Mouse (Mus musculus): ENCODE measurements around the gene Cmip.
A peak's percentile ranks its signal among the peaks of the same experiment; 100 is the strongest.
"Not testable (repeated sequence)": the region's sequence is repeated elsewhere in the genome, so short reads cannot be mapped to it uniquely, and the experiment has no call there.

The Cmip gene

DNA sequence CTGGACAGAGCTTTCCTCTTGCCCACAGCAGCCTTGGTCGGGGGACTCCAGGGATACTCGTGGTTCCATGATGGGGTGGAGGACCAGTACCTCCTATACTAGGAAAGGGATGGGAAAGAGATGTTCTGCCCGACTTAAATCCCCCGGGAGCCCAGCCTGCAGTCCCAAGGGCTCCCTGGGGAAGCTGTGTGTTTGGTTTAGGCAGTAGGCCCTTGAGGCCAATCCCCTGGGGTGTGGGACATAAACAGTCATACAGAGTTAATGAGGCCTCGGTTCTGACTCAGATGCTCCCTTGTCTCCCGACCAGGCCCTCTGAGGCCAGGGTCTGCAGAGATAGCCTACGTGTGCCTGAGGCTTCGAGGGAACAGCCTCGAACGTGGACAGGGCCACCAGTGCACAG, 130.8 kb downstream of the Cmip start:
- no peak for DNase-seq

DNA sequence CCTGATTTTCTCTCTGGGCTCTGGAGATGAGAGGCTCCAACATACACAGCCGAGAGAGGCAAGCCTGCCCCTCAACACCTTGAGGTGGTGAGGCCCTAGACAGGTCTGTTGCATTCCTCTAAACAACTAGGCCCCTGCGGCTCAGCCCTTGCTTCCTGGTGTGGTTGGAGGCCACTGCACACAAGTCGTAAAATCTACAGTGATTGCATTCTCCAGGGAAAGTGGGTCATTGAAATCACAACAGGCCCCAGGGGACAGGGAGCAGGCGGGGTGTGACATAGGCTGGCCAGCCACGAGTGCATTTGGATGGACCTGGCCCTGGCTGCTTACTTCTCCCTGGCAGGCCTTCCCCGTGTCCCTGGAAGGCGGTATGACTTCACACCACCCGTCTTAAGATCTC, 131.5 kb downstream of the Cmip start:
- DNase-seq = no peak

DNA sequence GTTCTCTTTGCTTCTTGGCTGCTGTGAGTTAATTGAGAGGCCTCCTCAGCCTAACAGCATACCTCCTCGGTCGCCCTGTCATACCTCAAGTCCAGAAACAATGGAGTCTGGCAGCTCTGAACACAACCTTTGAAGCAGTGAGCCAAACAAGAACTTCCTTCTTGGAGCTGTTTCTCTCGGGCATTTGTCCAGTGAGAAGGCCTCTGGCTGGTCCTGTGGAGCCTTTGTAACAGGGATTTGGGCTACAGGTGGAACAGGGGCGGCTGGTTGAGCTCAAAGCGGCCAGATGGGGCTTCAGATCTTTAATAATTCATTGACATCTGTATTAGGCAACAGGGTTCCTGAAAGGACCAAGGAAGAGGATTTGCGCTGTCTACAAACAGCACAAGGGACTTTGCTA, 137.0 kb downstream of the Cmip start:
- DNase-seq = no peak

DNA sequence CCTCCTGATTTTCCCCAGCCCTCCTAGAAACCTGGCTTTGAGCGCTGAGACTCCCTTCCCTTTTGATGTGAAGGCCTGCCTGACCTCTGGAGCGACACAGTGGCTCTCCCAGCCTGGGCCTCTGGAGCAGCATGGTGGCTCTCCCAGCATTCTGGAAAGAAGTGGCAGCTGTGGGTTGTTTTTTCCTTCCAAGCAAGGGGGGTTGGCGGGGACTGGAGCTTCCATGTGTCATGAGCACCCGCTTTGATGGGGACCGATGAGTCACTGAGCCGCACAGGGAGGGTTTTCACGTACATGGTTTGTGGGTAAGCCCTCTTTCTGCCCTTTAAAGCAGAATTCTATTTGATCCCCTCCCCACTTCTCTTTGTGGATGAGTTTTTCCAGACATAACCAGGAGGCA, 138.2 kb downstream of the Cmip start:
- DNase-seq = no peak

DNA sequence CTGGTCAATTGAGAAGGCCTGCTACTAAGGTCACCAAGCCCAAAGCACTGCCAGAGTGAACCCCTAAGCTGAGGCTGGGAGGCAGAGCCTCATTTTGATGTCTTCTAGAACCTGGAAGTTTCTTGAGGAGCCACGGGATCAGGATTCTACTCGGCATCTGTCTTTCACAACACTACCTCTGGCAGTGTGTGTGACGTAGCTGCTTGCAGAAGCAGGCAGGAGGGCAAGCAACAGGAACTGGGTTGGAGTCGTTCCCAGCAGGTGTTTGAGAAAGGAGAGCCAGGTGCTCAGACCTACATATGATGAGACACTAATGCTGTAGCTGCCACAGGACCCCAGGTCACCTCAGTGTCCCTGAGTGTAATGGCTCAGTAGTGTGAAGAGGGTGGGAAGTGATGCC, 140.0 kb downstream of the Cmip start:
- no peak for DNase-seq

DNA sequence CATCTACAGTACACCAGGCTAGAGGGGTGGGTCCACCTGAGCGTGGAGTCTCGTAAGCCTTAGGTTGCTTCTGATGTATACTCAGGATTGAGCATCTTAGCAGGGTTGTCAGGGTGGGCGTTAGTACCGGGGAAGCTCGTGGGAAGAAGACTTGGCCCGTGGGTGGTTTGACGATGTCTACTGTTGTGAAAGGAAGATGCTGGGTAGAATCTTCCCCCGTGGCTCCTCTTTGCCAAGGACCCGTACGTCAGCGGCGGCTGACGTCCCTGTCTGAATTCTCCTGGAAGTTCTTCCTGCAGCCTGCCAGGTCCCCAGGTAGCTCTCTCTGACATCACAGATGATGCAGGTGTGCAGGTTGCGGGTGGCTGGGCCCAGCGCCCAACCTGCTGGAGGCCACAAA, 140.9 kb downstream of the Cmip start:
- DNase-seq = no peak

DNA sequence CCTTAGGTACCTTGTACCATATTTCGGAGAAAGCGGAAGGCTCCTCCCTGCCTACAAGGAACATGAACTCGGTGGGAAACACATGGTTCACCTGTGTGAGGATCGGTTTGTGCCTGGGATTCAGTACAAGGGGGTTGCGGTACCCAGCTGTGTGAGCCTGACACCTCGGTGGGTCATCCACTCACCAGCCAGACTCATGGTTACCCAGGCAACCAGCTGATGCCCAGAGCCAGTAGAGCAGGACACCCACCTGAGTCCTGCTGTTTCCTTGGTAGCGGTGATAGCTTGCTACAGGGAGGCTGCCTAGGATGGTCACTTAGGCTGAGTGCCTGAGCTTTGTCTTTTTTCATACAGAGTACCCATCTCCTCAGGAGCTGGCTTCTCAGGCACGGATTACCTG, 142.4 kb downstream of the Cmip start:
- DNase-seq = no peak

DNA sequence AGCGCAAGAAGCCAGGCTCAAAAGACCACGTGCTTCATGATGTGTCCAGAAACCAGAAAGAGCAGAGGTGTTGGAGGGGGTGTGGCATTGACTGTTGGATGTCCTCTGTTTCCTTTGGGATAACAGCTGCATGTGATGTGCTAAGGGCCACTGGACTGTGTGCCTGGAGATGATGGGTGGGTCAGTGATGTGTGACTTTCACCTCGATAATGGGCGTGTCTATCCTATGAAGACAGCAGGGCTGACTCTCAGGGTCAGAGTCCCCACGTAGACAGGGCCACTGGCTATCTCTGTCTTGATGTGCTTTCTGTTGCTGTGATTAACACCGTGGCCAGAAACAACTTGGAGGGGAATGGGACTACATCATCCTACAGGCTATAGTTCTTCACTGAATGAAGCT, 144.0 kb downstream of the Cmip start:
- DNase-seq = no peak

DNA sequence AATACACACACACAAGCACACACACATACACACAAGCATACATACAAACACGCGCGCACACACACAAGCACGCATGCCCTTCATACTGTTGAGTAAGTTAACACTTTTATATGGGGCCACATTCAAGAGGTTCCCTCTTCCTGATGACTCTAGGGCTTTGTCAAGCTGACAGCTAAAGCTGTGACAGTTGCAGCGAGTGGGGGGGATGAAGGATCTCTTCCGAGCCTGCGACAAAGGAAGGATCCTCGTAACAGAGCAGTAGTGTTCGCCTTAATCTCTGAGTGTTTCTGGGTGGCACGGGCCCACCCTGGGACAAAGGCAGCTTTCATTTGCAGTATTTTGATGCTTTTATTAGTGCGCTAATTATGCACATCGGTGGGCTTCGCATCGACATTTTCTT, 145.0 kb downstream of the Cmip start:
- DNase-seq = no peak

DNA sequence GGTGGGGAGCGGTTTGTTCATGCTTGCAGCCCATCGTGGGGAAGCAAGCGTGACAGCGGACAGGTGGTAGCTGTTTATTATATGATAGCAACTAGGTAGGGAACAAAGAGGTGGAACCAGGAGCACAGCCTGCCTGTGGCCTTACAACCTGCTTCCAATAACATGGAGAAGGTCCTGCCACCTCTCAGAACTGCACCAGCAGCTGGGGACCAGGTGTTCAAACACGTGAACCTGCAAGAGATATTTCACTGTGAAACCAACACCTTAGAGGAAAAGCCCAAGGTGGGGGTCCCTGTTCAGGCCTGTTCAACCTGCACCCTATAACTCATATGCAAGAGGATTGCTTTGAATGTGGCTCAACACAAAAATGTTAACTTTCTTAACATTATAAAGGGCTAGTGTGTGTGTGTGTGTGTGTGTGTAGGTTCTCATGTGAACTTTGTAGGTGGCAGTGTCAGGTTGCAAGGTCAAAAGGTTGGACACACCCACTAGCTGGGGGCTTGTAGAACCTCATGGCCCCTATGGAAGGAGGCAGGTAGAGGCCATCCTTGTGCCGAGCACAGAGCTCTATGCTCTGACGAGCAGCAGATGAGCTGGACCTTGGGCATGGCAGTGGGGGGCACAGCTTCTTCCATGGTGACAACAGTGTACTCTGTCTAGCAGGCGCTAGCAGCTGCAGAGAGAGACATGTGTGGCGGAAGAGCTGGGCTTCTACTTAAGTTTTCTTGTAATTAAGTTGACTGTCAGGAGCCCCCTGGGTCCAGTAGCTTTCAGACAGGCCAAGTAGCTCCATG, 146.2 kb downstream of the Cmip start:
- DNase-seq = no peak

DNA sequence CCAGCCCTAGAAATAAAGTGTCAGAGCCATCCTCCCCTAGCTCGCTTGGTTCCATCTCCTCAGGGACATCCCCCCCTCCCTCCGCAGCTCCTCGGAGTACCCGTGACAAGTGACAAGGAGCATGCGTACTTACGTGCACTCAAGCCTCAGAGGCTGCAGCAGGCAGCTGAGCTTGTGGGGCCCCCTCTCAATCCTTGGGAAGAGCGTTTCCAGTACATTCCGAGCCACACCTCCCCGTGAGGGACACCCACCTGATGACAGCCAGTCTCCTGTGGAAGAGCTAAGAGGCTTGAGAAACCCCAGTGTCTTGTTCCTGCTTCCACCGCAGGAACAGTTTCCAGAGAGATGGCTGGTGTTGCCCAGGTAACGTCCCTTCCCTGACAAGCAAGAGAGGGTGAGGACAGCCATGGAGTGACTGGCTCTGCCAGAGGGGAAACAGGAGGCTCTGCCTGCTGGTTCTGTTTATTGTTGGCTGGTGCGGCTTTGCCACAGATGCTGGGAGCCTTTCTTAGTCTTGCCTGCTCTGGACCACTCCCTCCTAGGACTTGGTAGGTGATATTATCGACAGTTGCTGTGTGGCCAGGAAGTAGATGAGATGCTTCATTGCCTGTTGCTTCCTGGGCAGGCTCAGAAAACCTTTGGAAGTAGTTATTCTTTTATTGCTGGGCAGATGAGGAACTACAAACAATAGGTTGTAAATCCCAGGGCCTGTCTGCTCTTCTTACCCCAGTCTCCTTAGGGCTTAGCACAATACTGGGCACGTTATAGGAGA, 147.0 kb downstream of the Cmip start:
- DNase-seq = peak in 1 of 2 experiments; percentile 34

DNA sequence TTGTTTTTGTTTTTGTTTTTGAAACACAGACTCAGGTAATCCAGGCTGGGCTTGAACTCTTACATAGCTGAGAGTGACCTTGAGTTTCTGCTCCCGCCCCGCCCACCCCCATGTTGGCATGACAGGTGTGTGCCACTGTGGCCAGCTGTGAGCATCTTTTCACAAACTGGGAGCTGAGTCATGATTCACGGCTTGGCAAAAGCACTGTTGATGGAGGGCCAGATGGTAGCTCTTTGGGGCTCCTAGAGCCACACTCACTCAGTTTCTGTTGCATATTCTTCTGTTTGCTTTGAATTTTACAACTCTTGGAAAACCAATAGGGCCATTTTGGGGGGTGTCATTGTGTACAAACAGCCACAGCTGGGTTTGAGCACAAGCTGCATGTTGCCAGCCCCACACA, 149.2 kb downstream of the Cmip start:
- DNase-seq = no peak

DNA sequence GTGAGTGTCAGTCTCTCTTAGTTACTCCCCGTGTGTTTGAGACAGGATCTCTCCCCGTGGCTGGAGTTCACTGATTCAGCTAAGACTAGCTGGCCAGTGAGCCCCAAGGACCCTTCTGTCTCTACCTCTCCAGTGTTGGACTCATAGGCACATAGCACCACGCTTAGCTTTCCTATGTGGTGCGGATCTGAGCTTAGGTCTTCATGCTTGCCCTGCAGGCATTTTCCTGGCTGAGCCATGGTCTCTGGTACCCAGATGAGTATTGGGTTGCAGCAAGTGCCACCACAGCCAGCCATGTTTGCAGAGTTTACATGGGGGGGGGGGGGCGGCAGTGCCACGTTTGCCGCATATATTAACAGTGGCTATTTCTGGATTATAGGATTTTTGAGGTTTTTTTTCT, 151.8 kb downstream of the Cmip start:
- DNase-seq = no peak

DNA sequence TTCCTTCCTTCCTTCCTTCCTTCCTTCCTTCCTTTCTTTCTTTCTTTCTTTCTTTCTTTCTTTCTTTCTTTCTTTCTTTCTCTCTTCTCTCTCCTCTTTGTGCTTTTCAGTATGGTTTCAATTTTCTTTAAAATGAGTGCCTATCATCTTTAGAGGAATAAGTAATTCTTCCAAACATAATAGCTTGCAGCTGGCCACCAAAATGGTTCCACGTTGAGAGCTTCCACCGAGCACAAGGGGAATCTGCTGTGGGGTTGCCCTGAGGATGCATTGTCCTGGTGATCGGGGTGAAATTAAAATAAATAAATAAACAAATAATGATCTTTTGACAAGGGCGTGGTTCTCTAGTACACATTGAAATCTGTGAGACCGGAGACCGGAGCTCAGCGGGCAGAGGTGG, 152.2 kb downstream of the Cmip start:
- DNase-seq = no peak

DNA sequence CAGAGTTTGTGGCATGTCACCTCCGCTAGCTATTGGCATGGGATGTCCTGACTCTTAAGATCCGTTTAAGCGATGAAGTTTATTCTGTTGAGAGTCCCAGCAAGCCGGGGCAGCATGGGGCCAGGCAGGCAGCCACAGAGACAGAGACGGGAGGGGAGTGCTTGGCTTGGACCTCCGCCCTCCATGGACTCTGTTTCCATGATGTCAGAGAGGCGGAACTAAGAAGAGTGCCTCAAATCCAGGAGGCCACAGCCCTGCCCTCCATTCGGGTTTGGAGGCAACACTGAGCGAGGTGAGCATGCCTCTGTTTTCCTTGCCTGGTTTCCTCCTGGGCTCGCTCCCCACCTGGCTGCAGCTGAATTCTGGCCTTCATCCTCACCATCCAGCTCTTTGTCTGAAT, 153.5 kb downstream of the Cmip start:
- DNase-seq = peak; percentile 63 to 64

DNA sequence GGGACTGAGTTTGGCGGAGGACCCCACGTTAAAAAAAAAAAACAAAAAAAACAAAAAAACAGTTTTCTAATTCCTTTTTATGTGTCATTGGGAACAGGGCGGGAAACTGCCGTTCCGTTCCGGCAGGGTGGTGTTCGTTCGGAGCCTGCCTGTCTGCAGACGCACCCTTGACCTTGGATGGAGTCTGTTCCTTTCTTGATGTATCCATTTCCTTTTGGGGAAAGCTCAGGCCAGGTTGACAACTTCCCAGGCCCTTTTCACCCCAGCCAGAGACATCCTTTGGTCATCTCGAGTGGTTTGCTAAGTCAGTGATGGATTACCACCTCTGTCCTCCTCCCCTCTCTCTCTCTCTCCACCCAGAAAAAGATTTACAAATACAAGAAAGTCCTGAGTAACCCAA, 154.0 kb downstream of the Cmip start:
- DNase-seq = peak in 1 of 2 experiments; percentile 34

DNA sequence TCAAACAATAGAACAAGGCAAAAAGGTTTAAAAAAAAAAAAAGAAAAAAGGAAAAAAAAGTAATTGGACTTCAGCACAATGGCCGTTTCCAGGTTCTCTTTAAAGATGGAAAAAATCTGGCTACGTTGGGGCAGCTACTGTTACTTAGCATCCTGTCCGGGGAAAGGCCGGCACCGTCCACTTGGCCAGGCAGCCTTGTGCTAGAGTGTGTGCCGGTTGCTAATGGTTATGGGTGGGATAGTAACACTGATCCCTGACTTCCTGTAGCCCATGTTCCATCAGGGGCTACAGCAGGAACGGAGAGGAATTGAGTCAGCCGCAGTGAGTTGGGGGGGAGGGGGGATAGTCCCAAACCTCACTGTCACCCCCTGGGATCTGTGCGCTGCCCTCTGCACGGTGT, 155.4 kb downstream of the Cmip start:
- no peak for DNase-seq

DNA sequence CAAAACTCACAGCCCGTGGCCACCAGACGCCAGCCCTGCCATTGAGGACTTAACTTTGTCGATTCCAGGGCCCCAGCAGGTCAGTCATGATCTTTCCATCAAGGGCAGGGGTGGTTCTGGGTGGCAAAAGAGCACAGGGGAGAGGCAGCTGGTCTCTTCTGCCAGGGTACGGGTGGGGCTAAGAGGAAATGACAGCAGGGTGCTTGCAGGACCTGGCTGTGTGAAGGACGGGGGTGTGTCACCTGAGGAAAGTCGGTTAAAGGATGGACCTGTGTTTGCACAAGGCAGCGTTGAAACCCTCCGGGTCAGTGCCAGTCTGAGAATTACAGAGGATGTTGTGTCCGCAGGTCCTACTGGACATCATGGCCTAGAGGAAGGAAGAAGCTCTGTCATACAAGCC, 161.0 kb downstream of the Cmip start:
- DNase-seq = peak in 1 of 2 experiments; percentile 61

DNA sequence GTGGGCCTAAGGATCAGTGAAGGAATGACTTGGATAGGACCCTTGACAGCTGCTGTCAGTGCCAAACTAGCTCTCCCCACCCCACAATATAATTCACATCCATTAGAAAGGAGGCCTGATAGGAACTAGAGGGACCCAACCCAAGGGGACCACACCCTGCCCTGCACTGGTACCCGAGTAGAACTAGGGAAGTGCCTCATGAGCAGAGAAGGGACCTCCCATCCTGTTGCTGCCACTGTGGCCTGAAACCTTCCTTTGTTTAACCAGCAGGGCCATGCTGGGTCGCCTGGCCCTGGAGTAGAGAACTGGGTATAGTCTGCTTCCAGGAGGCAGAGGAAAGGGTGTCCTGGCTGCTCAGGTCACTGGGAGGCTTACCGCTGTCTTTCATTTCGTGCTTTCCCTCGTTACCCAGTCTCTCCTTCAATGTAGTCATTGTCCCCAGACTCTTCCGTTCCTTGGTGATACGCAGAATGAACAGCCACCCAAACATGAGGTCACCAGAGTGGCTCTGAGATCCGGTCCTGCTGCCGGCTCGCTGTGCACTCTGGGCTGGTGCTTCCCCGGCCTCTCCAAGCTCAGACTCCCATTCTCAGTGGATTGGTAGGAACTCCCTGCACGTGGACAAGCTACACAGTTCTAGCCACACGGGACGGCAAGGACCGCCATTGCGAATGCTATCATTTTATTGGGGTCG, 164.1 kb downstream of the Cmip start:
- peak; percentile 70 to 78 for DNase-seq

DNA sequence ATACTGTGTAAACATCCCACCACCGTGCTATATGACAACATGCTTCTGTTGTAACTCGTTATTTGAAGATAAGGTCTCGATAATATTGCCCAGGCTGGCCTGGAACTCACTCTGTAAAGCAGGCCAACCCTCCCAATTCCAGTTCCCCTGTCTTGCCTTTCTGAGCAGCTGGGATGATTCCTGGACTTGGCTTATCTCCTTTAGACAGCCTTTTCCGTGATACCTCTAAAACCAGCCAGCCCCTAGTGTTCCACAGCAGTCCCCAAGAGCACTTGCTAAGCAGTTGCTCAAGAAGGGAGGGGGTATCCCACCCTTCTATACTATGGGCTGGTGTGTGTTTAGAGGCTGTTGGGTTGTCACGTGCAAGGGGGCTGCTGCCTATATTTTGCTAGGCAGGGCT, 165.0 kb downstream of the Cmip start:
- DNase-seq = peak in 1 of 2 experiments; percentile 24

DNA sequence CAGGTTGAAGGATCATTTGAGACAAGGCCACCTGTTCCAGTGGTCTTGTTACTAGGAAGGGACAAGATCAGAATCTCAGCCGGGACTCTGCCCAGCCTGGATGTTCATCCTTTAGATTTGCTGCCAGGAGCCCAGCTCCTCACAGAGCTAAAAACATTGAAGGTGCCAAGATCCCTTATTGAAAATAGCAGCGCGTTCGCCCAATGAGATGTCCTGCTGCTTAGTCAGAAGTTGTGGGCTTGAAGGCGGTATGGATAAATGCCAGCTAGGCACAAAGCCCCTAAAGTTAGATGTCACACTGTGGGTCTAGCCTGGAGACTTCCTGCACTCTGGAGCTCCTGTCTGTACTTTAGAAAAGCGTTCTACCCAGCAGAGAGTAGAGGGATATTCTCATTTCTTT, 165.5 kb downstream of the Cmip start:
- no peak for DNase-seq

DNA sequence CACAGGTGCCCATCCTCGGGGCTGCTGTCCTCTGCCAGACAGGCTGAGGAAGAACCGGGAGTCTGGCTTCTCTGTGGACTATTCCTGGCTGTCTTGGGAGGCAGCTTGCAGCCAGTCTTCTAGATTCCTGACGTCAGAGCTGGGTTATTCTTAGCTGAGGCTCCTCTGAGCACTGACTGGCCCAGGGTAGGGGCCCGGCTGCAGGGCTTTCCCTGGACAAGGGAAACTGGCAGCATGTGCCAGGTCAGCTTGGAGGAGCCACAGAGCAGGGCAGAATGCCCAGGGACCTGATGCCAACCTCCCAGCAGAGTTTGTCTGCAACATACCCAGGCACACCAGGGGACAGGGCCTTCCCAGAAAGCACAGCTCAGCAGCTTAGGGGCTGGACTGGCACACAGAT, 166.2 kb downstream of the Cmip start:
- DNase-seq = peak; percentile 26 to 33

DNA sequence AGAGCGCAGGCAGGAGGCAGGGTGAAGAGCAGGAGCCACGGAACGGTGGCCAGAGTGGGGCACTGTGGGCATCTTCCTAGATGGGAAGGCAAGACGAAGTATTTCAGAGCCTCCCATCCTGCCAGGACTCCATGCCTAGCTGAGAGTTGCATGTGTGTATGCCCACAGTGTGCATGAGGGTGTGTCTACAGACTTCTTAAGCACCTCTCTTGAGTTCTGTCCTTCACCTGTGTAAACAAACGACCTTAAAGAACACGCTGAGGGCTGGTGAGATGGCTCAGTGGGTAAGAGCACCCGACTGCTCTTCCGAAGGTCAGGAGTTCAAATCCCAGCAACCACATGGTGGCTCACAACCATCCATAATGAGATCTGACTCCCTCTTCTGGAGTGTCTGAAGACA, 171.0 kb downstream of the Cmip start:
- not testable (repeated sequence) for DNase-seq
